Mouse (Mus musculus) spleen, adult 2 months (tissue): ENCODE results near the gene Grtp1. TPM values are rescaled to one million over a fixed set of nuclear protein-coding genes. Genes with fewer than 3 reads are reported as not detected.
A peak's percentile ranks its signal among the peaks of the same experiment; 100 is the strongest.
"Not testable (repeated sequence)": the region's sequence is repeated elsewhere in the genome, so short reads cannot be mapped to it uniquely, and the experiment has no call there.

Experiments
- DNase-seq, 2 experiments: peaks; one replicate each; pipeline versions ENCODE4 v3.0.0 to v3.0.0-alpha.2; 2012 to 2021; ENCODE audit warnings: low spot score in 2 of 2, low read depth in 1 of 2
- H3K27ac ChIP-seq: fragments of 200-500 bp; 2 replicates; pipeline ENCODE4 v1.5.1; 2012; ENCODE audit warnings: low read length, inconsistent platforms; ENCODE audit not compliant: insufficient read depth
- H3K27me3 ChIP-seq: fragments of 200-500 bp; 2 replicates; pipeline ENCODE4 v1.6.1; 2012; ENCODE audit warnings: mild to moderate bottlenecking, moderate library complexity, low read length, inconsistent platforms; ENCODE audit not compliant: control insufficient read depth, insufficient read depth
- H3K36me3 ChIP-seq: fragments of 200-500 bp; 2 replicates; pipeline ENCODE4 v1.6.1; 2012; ENCODE audit warnings: mild to moderate bottlenecking, low read length, inconsistent platforms; ENCODE audit not compliant: control insufficient read depth, insufficient read depth
- H3K4me1 ChIP-seq: fragments of 200-500 bp; 2 replicates; pipeline ENCODE4 v1.6.1; 2011; ENCODE audit warnings: inconsistent platforms; ENCODE audit not compliant: control insufficient read depth, insufficient read depth, insufficient read length
- H3K4me3 ChIP-seq: fragments of 200-500 bp; 2 replicates; pipeline ENCODE4 v1.5.1; 2011; ENCODE audit warnings: mild to moderate bottlenecking, inconsistent platforms; ENCODE audit not compliant: insufficient read depth, insufficient read length; ENCODE audit errors: extremely low read depth
- CTCF ChIP-seq: fragments of 200-500 bp; IDR thresholded peaks from 2 replicates; pipeline ENCODE4 v1.5.1; 2011; ENCODE audit warnings: mild to moderate bottlenecking, inconsistent platforms; ENCODE audit not compliant: insufficient read depth, insufficient read length, insufficient replicate concordance; ENCODE audit errors: extremely low read depth
- POLR2A ChIP-seq: fragments of 200-500 bp; IDR thresholded peaks from 2 replicates; pipeline ENCODE4 v1.6.1; 2011; ENCODE audit warnings: low read depth, low read length, inconsistent platforms
- WGBS: fragments of 180-500 bp; shearing (Covaris S2); methylation state at CpG from one replicate; pipeline ENCODE4 v1.1.7; 2018; 5-methylcytosine and 5-hydroxymethylcytosine counted together
- polyA plus RNA-seq: library from polyadenylated mRNA; depleted of rRNA; stranded (reverse); fragments of >200 nt; gene quantifications from 2 replicates; pipeline ENCODE4 v1.2.3, GENCODE M21; 2012

The Grtp1 gene
- polyA plus RNA-seq, 1 experiment: 1.6 TPM

DNA sequence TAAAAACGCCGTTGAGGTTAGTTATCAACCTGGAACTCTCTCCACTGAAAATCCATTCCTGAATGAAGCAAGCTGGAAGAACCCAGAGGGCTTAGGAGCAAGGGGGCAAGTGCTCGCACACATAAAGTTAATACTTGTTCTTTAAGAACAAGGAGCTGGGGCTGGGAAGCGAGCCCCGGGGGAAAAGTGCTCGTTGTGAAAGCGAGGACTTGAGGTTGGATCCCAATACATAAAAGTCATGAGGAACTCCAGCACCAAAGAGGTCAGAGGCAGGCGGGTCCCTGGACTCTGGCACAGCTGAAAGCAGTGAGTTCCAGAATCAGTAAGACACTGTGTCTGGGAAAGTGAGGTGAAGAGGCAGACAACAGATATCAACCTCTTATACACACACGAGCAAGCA lies 46.3 kb downstream of the Grtp1 start:
- H3K36me3 ChIP-seq: no peaks in the 10 kb centered on the region
- H3K27ac ChIP-seq: no peak overlapping the region
- no peak for DNase-seq
- H3K27me3 ChIP-seq: no peaks in the 10 kb centered on the region
- H3K4me1 ChIP-seq: no peaks in the 10 kb centered on the region
- H3K4me3 ChIP-seq: no peak overlapping the region
- 82% methylated on average over 9 of the region's 9 CpGs for WGBS
- TF ChIP-seq POLR2A: no peak

GRCm38 (mm10) chr8:13150929-13151328 lies 49.5 kb downstream of the Grtp1 start:
- H3K27me3 ChIP-seq: no peaks in the 10 kb centered on the region
- H3K4me1 ChIP-seq: no peaks in the 10 kb centered on the region
- 90% methylated on average over 2 of the region's 2 CpGs for WGBS
- TF ChIP-seq CTCF (no peak), POLR2A (no peak)
- DNase-seq: no peak
- peaks cover 4% of the 10 kb centered on the region for H3K36me3 ChIP-seq
- H3K4me3 ChIP-seq: no peak overlapping the region
- no peak overlapping the region for H3K27ac ChIP-seq

DNA sequence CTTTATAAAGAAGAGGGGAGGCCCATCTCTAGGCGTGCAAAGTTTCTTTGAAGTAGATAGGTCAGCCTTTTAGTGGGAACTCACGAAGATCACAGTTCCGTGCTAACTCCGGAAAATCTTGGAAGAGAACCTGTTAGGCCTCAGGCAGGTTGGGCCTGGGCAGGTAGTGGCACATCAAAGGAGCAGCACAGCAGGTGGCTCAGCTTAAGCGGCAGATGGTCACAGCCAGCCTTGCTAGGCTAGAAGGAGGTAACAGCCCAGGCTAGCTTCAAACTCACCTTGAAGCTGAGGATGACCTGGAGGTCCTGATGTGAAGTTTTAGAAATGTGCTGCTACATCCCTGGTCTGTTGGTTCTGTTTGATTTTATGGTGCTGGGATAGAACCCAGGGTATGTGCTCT lies 50.6 kb downstream of the Grtp1 start:
- Histone ChIP-seq H3K4me1 (no peaks in the 10 kb centered on the region), H3K27ac (no peak overlapping the region), H3K36me3 (peaks cover 7% of the 10 kb centered on the region), H3K4me3 (no peak overlapping the region), H3K27me3 (no peaks in the 10 kb centered on the region)
- WGBS: 91% methylated on average over 5 of the region's 5 CpGs
- no peak for DNase-seq
- no peak for TF ChIP-seq POLR2A
- TF ChIP-seq CTCF: no peak

GRCm38 (mm10) chr8:13149287-13149686 lies 51.1 kb downstream of the Grtp1 start:
- no peaks in the 10 kb centered on the region for H3K27me3 ChIP-seq
- peaks cover 9% of the 10 kb centered on the region for H3K36me3 ChIP-seq
- DNase-seq: no peak
- TF ChIP-seq CTCF: no peak
- no peak for TF ChIP-seq POLR2A
- no peak overlapping the region for H3K27ac ChIP-seq
- no peak overlapping the region for H3K4me3 ChIP-seq
- 98% methylated on average over 2 of the region's 2 CpGs for WGBS
- H3K4me1 ChIP-seq: no peaks in the 10 kb centered on the region

- DNase-seq: no peak
- H3K27ac ChIP-seq: no peak overlapping the region
- TF ChIP-seq CTCF: no peak
- WGBS: 92% methylated on average over 2 of the region's 2 CpGs
- H3K4me3 ChIP-seq: no peak overlapping the region
- H3K36me3 ChIP-seq: peaks cover 12% of the 10 kb centered on the region
- no peaks in the 10 kb centered on the region for H3K27me3 ChIP-seq
- no peaks in the 10 kb centered on the region for H3K4me1 ChIP-seq
Observed at GRCm38 (mm10) chr8:13148476-13148875, 51.9 kb downstream of the Grtp1 start.

DNA sequence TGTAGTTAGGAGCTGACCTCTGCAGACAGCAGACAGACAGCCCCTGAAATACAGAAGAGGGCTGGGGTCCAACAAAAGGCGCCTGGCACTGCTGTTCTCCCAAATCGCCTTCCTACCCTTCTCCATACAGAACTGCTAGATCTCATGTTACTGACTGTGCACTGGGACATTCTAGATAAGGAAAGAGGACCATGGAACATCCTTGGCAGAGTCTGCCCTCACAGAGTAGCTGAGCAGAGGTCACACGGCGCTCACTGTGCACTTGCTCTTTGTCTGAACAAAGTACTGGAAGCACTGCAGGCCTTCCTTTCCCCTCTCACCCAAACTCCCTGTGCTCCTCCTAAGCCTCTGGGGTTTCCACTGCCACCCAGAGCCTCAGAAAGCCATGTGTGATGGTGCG lies 58.7 kb downstream of the Grtp1 start:
- no peak overlapping the region for H3K27ac ChIP-seq
- no peaks in the 10 kb centered on the region for H3K4me1 ChIP-seq
- no peak overlapping the region for H3K4me3 ChIP-seq
- H3K36me3 ChIP-seq: peaks cover 53% of the 10 kb centered on the region
- 98% methylated on average over 5 of the region's 5 CpGs for WGBS
- no peak for TF ChIP-seq POLR2A
- no peak for TF ChIP-seq CTCF
- DNase-seq: no peak
- no peaks in the 10 kb centered on the region for H3K27me3 ChIP-seq

- DNase-seq: no peak
- Histone ChIP-seq H3K4me3 (no peak overlapping the region), H3K27ac (no peak overlapping the region), H3K36me3 (peaks cover 64% of the 10 kb centered on the region), H3K4me1 (no peaks in the 10 kb centered on the region), H3K27me3 (no peaks in the 10 kb centered on the region)
- TF ChIP-seq POLR2A (no peak), CTCF (no peak)
- 98% methylated on average over 6 of the region's 6 CpGs for WGBS
Observed at GRCm38 (mm10) chr8:13139641-13140182, 60.7 kb downstream of the Grtp1 start.

DNA sequence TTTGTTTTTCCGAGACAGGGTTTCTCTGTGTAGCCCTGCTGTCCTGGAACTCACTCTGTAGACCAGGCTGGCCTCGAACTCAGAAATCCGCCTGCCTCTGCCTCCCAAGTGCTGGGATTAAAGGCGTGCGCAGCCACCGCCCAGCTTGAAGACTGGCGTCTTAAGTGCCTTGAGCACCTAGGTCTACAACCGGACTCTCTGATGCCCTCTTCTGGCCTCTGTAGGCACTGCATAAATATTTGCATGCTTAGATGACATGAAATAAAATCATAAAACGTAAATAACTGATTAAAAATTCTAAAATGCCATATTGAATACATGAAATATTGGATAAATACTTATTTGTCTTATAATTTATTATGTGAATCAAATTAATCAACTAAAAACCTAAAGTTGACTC lies 68.2 kb downstream of the Grtp1 start:
- WGBS: 68% methylated on average over 9 of the region's 9 CpGs
- H3K36me3 ChIP-seq: peaks cover 44% of the 10 kb centered on the region
- not testable (repeated sequence) for H3K27ac ChIP-seq, H3K4me1 ChIP-seq, H3K4me3 ChIP-seq, H3K27me3 ChIP-seq
- DNase-seq: peak in 1 of 2 experiments; percentile 37
- peak; percentile 44; the same call in 1 of the 2 replicates for TF ChIP-seq CTCF
